Mouse (Mus musculus) bone marrow, adult 2 months (tissue): Measurements from ENCODE around the gene Gm49393.
"Not testable (repeated sequence)": the region's sequence is repeated elsewhere in the genome, so short reads cannot be mapped to it uniquely, and the experiment has no call there.

Source experiments
- CTCF ChIP-seq: fragments of 200-500 bp; IDR thresholded peaks from 2 replicates; pipeline ENCODE4 v1.5.1; 2011; ENCODE audit warnings: low read length, control low read depth; ENCODE audit not compliant: control insufficient read depth, insufficient read depth
- POLR2A ChIP-seq: fragments of 200-500 bp; IDR thresholded peaks from 2 replicates; pipeline ENCODE4 v1.6.1; 2011; ENCODE audit warnings: low read depth, mild to moderate bottlenecking, control low read depth, low read length, borderline replicate concordance; ENCODE audit not compliant: control insufficient read depth

DNA sequence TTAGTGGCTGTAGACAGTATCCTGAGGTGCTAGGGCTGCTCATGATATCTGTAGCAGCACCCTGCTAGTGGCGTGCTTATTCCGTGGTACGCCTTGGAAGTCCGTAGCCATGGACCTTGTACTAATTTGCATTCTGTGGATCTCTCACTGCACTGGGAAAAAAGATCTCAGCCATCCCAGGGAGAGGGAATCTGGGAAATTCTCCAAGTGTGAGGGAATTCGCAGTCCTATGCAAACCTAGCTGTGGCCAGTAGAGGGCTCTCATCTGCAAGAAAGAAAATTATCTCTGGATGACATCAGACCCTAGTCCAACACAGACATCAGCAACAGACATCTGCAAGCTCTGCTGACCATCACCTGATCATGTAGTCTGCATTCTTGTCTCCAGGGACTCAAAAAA, 28.6 kb upstream of the Gm49393 start:
- TF ChIP-seq CTCF, POLR2A: not testable (repeated sequence)
